Mouse (Mus musculus): ENCODE data around the gene Fmnl2.

DNA sequence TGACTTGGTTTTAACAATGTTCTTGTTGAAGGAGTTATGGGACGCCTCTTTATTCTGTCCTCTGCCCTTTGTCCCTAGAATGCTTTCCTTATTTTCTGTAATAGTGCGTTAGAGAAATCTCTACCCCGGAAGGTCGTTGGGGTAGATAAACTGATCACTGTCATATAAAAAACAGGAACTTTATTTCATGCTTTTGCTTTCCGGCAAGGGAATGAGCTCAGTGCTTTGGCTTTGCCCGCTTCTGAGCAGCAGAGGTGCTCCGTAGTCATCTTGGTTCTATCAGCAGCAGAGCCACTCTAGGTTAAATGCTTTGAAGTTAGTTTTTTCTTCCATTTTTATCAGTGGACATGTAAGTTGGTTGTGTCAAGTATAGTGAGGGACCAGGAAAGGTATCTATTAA, 135.6 kb downstream of the Fmnl2 start:
- TF ChIP-seq CTCF (IDR thresholded peaks at IDR 0.05), result no peak
- TF ChIP-seq EP300 (IDR thresholded peaks at IDR 0.05), result no peak
